Mouse (Mus musculus): ENCODE data around the gene Clic5. TPM values are rescaled to one million over a fixed set of nuclear protein-coding genes. Genes with fewer than 3 reads are reported as not detected.
A peak's percentile ranks its signal among the peaks of the same experiment; 100 is the strongest.

Clic5 gene
- 0.98 and 1.1 TPM in 2 replicates for polyA plus RNA-seq (2014; fragmentation: Nextera tagmentation; extraction: Ambion mirVana)

- H3K27ac ChIP-seq (ENCODE audit: low read depth, low read length) = no peak within 1 kb of the TSS
- no peaks in the 10 kb centered on the region for H3K9me3 ChIP-seq (ENCODE audit: control insufficient read depth, low read length)
- peaks cover 10% of the 10 kb centered on the region for H3K4me1 ChIP-seq (ENCODE audit: control insufficient read depth, insufficient read depth, low read length)
- peak; percentile 93 for DNase-seq (ENCODE audit: low spot score, missing footprints)
- 3% methylated on average over 24 of the region's 24 CpGs for WGBS
- peak within 1 kb of the TSS; percentile 90 for H3K4me2 ChIP-seq
- H3K4me3 ChIP-seq (ENCODE audit: low read depth, low read length) = peak within 1 kb of the TSS; percentile 35
- peak within 1 kb of the TSS; percentile 48 for H3K9ac ChIP-seq (ENCODE audit: low read length)
- ATAC-seq (ENCODE audit: low FRiP score) = peak; percentile 58
- no peaks in the 10 kb centered on the region for H3K36me3 ChIP-seq (ENCODE audit: control insufficient read depth, insufficient read depth, low read length)
- H3K27me3 ChIP-seq (ENCODE audit: control insufficient read depth, insufficient read depth, low read length) = peaks cover 19% of the 10 kb centered on the region
These were observed at the start of gene Clic5 for GRCm38 (mm10) chr17:44188042-44188768. Gene Clic5 (plus strand): TSS chr17:44188584.

GRCm38 (mm10) chr17:44145806-44146205 is 42.6 kb upstream of the Clic5 start:
- ATAC-seq (ENCODE audit: low FRiP score) (no peak), DNase-seq (ENCODE audit: low spot score, missing footprints) (no peak)
- Histone ChIP-seq H3K9me3 (ENCODE audit: control insufficient read depth, low read length) (no peaks in the 10 kb centered on the region), H3K4me1 (ENCODE audit: control insufficient read depth, insufficient read depth, low read length) (no peaks in the 10 kb centered on the region), H3K27me3 (ENCODE audit: control insufficient read depth, insufficient read depth, low read length) (no peaks in the 10 kb centered on the region), H3K27ac (ENCODE audit: low read depth, low read length) (no peak overlapping the region), H3K4me2 (no peak overlapping the region), H3K9ac (ENCODE audit: low read length) (no peak overlapping the region), H3K4me3 (ENCODE audit: low read depth, low read length) (no peak overlapping the region), H3K36me3 (ENCODE audit: control insufficient read depth, insufficient read depth, low read length) (no peaks in the 10 kb centered on the region)
- WGBS = 63% methylated on average over 1 of the region's 1 CpGs

- no peak overlapping the region for H3K4me3 ChIP-seq (ENCODE audit: low read depth, low read length)
- DNase-seq (ENCODE audit: low spot score, missing footprints) (no peak), ATAC-seq (ENCODE audit: low FRiP score) (no peak)
- H3K36me3 ChIP-seq (ENCODE audit: control insufficient read depth, insufficient read depth, low read length) = no peaks in the 10 kb centered on the region
- 95% methylated on average over 5 of the region's 5 CpGs for WGBS
- H3K9me3 ChIP-seq (ENCODE audit: control insufficient read depth, low read length) = no peaks in the 10 kb centered on the region
- no peak overlapping the region for H3K4me2 ChIP-seq
- no peak overlapping the region for H3K9ac ChIP-seq (ENCODE audit: low read length)
- H3K27ac ChIP-seq (ENCODE audit: low read depth, low read length) = no peak overlapping the region
- H3K27me3 ChIP-seq (ENCODE audit: control insufficient read depth, insufficient read depth, low read length) = no peaks in the 10 kb centered on the region
- no peaks in the 10 kb centered on the region for H3K4me1 ChIP-seq (ENCODE audit: control insufficient read depth, insufficient read depth, low read length)
These were observed 40.1 kb upstream of the Clic5 start for GRCm38 (mm10) chr17:44148109-44148846.

- no peak overlapping the region for H3K4me3 ChIP-seq (ENCODE audit: low read depth, low read length)
- ATAC-seq (ENCODE audit: low FRiP score) = no peak
- no peak for DNase-seq (ENCODE audit: low spot score, missing footprints)
- no peaks in the 10 kb centered on the region for H3K36me3 ChIP-seq (ENCODE audit: control insufficient read depth, insufficient read depth, low read length)
- 56% methylated on average over 3 of the region's 3 CpGs for WGBS
- H3K27me3 ChIP-seq (ENCODE audit: control insufficient read depth, insufficient read depth, low read length) = no peaks in the 10 kb centered on the region
- no peaks in the 10 kb centered on the region for H3K9me3 ChIP-seq (ENCODE audit: control insufficient read depth, low read length)
- no peaks in the 10 kb centered on the region for H3K4me1 ChIP-seq (ENCODE audit: control insufficient read depth, insufficient read depth, low read length)
- no peak overlapping the region for H3K4me2 ChIP-seq
- H3K27ac ChIP-seq (ENCODE audit: low read depth, low read length) = no peak overlapping the region
- no peak overlapping the region for H3K9ac ChIP-seq (ENCODE audit: low read length)
These were observed 37.3 kb upstream of the Clic5 start for GRCm38 (mm10) chr17:44151130-44151529.

GRCm38 (mm10) chr17:44151889-44152288 is 36.5 kb upstream of the Clic5 start:
- WGBS = 89% methylated on average over 8 of the region's 8 CpGs

GRCm38 (mm10) chr17:44153871-44154270 is 34.5 kb upstream of the Clic5 start:
- no peak for ATAC-seq (ENCODE audit: low FRiP score)
- no peaks in the 10 kb centered on the region for H3K27me3 ChIP-seq (ENCODE audit: control insufficient read depth, insufficient read depth, low read length)
- WGBS = 45% methylated on average over 5 of the region's 5 CpGs

More at GRCm38 (mm10) chr17:44151889-44152288, 36.5 kb upstream of the Clic5 start:
- Histone ChIP-seq H3K27me3 (ENCODE audit: control insufficient read depth, insufficient read depth, low read length) (no peaks in the 10 kb centered on the region), H3K4me1 (ENCODE audit: control insufficient read depth, insufficient read depth, low read length) (no peaks in the 10 kb centered on the region), H3K4me2 (no peak overlapping the region), H3K27ac (ENCODE audit: low read depth, low read length) (no peak overlapping the region), H3K4me3 (ENCODE audit: low read depth, low read length) (no peak overlapping the region), H3K9ac (ENCODE audit: low read length) (no peak overlapping the region), H3K9me3 (ENCODE audit: control insufficient read depth, low read length) (no peaks in the 10 kb centered on the region), H3K36me3 (ENCODE audit: control insufficient read depth, insufficient read depth, low read length) (no peaks in the 10 kb centered on the region)
- DNase-seq (ENCODE audit: low spot score, missing footprints) = no peak
- no peak for ATAC-seq (ENCODE audit: low FRiP score)

GRCm38 (mm10) chr17:44155204-44155603 is 33.2 kb upstream of the Clic5 start:
- Histone ChIP-seq H3K9ac (ENCODE audit: low read length) (no peak overlapping the region), H3K27me3 (ENCODE audit: control insufficient read depth, insufficient read depth, low read length) (no peaks in the 10 kb centered on the region), H3K4me3 (ENCODE audit: low read depth, low read length) (no peak overlapping the region), H3K9me3 (ENCODE audit: control insufficient read depth, low read length) (no peaks in the 10 kb centered on the region), H3K4me2 (no peak overlapping the region), H3K4me1 (ENCODE audit: control insufficient read depth, insufficient read depth, low read length) (no peaks in the 10 kb centered on the region), H3K27ac (ENCODE audit: low read depth, low read length) (no peak overlapping the region), H3K36me3 (ENCODE audit: control insufficient read depth, insufficient read depth, low read length) (no peaks in the 10 kb centered on the region)
- ATAC-seq (ENCODE audit: low FRiP score) (no peak), DNase-seq (ENCODE audit: low spot score, missing footprints) (no peak)
- 76% methylated on average over 2 of the region's 2 CpGs for WGBS

More at GRCm38 (mm10) chr17:44153871-44154270, 34.5 kb upstream of the Clic5 start:
- no peak for DNase-seq (ENCODE audit: low spot score, missing footprints)
- H3K4me3 ChIP-seq (ENCODE audit: low read depth, low read length) = no peak overlapping the region
- H3K9ac ChIP-seq (ENCODE audit: low read length) = no peak overlapping the region
- H3K36me3 ChIP-seq (ENCODE audit: control insufficient read depth, insufficient read depth, low read length) = no peaks in the 10 kb centered on the region
- no peak overlapping the region for H3K27ac ChIP-seq (ENCODE audit: low read depth, low read length)
- H3K4me2 ChIP-seq = no peak overlapping the region
- no peaks in the 10 kb centered on the region for H3K4me1 ChIP-seq (ENCODE audit: control insufficient read depth, insufficient read depth, low read length)
- H3K9me3 ChIP-seq (ENCODE audit: control insufficient read depth, low read length) = no peaks in the 10 kb centered on the region

- Histone ChIP-seq H3K9ac (ENCODE audit: low read length) (no peak overlapping the region), H3K4me3 (ENCODE audit: low read depth, low read length) (no peak overlapping the region), H3K27ac (ENCODE audit: low read depth, low read length) (no peak overlapping the region), H3K36me3 (ENCODE audit: control insufficient read depth, insufficient read depth, low read length) (no peaks in the 10 kb centered on the region), H3K4me2 (no peak overlapping the region), H3K27me3 (ENCODE audit: control insufficient read depth, insufficient read depth, low read length) (no peaks in the 10 kb centered on the region), H3K9me3 (ENCODE audit: control insufficient read depth, low read length) (no peaks in the 10 kb centered on the region), H3K4me1 (ENCODE audit: control insufficient read depth, insufficient read depth, low read length) (no peaks in the 10 kb centered on the region)
- 56% methylated on average over 1 of the region's 1 CpGs for WGBS
- DNase-seq (ENCODE audit: low spot score, missing footprints) (no peak), ATAC-seq (ENCODE audit: low FRiP score) (no peak)
These were observed 30.2 kb upstream of the Clic5 start for GRCm38 (mm10) chr17:44158186-44158585.

GRCm38 (mm10) chr17:44160449-44160848 is 27.9 kb upstream of the Clic5 start:
- no peaks in the 10 kb centered on the region for H3K27me3 ChIP-seq (ENCODE audit: control insufficient read depth, insufficient read depth, low read length)
- H3K27ac ChIP-seq (ENCODE audit: low read depth, low read length) = no peak overlapping the region
- H3K4me2 ChIP-seq = no peak overlapping the region
- no peaks in the 10 kb centered on the region for H3K36me3 ChIP-seq (ENCODE audit: control insufficient read depth, insufficient read depth, low read length)
- 93% methylated on average over 11 of the region's 11 CpGs for WGBS
- H3K9me3 ChIP-seq (ENCODE audit: control insufficient read depth, low read length) = no peaks in the 10 kb centered on the region
- DNase-seq (ENCODE audit: low spot score, missing footprints) = no peak
- H3K9ac ChIP-seq (ENCODE audit: low read length) = no peak overlapping the region
- H3K4me3 ChIP-seq (ENCODE audit: low read depth, low read length) = no peak overlapping the region
- no peak for ATAC-seq (ENCODE audit: low FRiP score)
- H3K4me1 ChIP-seq (ENCODE audit: control insufficient read depth, insufficient read depth, low read length) = no peaks in the 10 kb centered on the region
